Mouse (Mus musculus) duodenum, adult 2 months (tissue): ENCODE measurements around the gene Gm10160. TPM values are rescaled to one million over a fixed set of nuclear protein-coding genes. Genes with fewer than 3 reads are reported as not detected.

ENCODE experiments used
- polyA plus RNA-seq: library from polyadenylated mRNA; depleted of rRNA; stranded (reverse); fragments of >200 nt; gene quantifications from 2 replicates; pipeline ENCODE4 v1.2.3, GENCODE M21; 2012; ENCODE audit warnings: low replicate concordance; rRNA removed

Gm10160 gene
- polyA plus RNA-seq, result not detected in 2 replicates

DNA sequence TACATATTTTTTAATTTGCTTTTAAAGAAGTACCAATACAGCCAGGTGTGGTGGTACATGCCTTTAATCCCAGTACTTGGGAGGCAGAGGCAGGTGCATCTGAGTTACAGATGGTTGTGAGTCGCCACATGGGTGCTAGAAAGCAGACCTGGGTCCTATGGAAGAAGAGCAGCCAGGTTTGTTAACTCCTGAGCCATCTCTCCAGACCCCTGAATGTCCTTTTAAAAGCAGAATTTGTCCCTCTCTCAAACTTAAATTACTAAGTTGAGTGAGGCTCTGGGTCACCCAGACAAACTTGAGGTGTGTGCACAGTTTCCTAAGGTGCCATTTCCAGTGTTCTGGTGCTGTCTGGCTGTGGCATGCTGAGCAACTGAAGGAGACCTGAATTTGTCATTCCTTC is at the start of gene Gm10160:
TSS of gene Gm10160 (minus strand) at position 101 of the 400 bp plus-strand sequence.

DNA sequence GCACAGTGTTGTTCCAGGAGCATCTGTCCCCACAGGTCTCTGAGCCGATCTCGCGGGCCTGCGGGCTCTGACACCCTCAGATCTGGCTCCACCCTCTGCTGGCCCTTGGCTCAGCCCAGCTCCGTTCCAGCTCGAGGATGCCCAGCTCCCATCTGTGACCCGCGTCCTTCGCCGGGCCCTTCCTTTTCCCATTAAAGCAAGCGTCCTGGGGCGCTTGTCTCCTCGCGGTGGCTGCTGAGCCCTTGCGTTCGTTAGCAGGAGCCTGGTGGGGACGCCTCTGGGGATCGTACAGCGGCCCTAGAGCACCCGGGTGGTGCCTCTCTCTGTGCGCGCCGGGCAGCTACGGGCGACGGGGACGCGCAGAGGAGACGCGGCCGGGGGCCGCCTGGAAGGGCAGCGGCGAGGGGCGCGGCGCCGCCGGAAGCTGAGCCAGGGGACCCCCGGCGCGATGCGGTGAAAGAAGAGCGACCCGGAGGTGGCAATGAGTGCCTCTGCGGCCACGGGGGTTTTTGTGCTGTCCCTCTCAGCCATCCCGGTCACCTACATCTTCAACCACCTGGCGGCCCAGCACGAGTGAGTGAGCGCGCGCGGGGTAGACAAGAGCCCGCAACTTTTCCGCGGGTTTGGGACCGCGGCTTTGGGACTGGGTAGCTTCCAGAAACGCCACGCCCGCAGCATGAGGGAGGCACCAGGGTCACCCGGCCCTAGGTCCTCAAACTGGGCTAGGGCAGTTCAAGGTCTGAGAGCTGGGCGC is 3.6 kb upstream of the Gm10160 start, which contains the start of gene Tm6sf1:
TSS of gene Tm6sf1 (plus strand) at position 34 of the 754 bp plus-strand sequence.

DNA sequence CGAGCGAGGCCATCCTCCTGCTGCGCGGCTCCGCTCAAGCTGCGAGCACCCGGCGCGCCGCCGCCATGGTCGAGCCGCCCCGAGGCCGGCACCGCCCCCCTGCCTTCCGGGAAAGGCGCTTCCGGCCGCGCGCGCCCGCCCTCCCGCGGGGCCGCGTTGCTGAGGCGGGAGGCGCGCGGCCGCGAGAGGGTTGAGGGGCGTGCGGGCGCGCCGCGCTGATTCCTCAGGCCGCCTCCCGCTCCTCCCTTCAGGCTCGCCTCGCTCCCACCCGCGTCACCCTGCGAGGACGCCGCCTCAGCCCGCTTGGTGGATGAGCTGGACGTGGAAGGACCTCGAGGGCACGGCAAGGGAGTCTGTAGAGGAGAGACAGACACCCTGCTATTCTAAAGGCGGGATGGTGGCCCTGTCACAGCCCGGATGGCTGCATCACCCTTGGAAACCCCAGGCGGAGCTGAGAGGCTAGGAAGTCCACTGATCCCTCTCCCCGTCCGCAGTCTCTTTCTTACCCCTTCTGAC is 26.2 kb downstream of the Gm10160 start, which contains the start of gene Btbd1:
TSS of gene Btbd1 (minus strand) at position 53 of the 516 bp plus-strand sequence.

Other genes starting within 250 kb of the Gm10160 start
- 16.4 and 23.1 TPM in 2 replicates for gene Homer2, start 148.3 kb downstream of the Gm10160 start, polyA plus RNA-seq
- 2.2 and 2.3 TPM in 2 replicates for gene Ramac, start 92.9 kb downstream of the Gm10160 start, polyA plus RNA-seq
- gene 3110040N11Rik, start 66.3 kb downstream of the Gm10160 start, polyA plus RNA-seq, result 13.1 and 15.9 TPM in 2 replicates
- 16.2 and 28.4 TPM in 2 replicates for gene Btbd1, start 26.4 kb downstream of the Gm10160 start, polyA plus RNA-seq
- gene Tm6sf1, start 3.2 kb upstream of the Gm10160 start, polyA plus RNA-seq, result 22.2 and 34.6 TPM in 2 replicates
- gene Hdgfl3, start 78.7 kb upstream of the Gm10160 start, polyA plus RNA-seq, result 0.53 and 1.0 TPM in 2 replicates
- 0.02 and 0.08 TPM in 2 replicates for gene Bnc1, start 136.5 kb upstream of the Gm10160 start, polyA plus RNA-seq